Mouse (Mus musculus) liver, adult 2 months (tissue): ENCODE measurements around the gene Bicra. TPM values are rescaled to one million over a fixed set of nuclear protein-coding genes. Genes with fewer than 3 reads are reported as not detected.
A peak's percentile ranks its signal among the peaks of the same experiment; 100 is the strongest.

Source experiments
- DNase-seq: peaks from one replicate; pipeline ENCODE4 v3.0.0-alpha.2; 2011; ENCODE audit warnings: low read depth, low spot score; ENCODE audit errors: extremely low read depth
- H3K27ac ChIP-seq: fragments of 200-500 bp; replicated peaks from 2 replicates; pipeline ENCODE4 v1.5.1; 2012; ENCODE audit warnings: low read depth, mild to moderate bottlenecking, control low read depth, inconsistent platforms, low read length; ENCODE audit not compliant: insufficient read depth
- H3K27me3 ChIP-seq: fragments of 200-500 bp; 2 replicates; pipeline ENCODE4 v1.6.1; 2012; ENCODE audit warnings: mild to moderate bottlenecking, moderate library complexity, low read length, inconsistent platforms; ENCODE audit not compliant: control insufficient read depth, insufficient read depth
- H3K36me3 ChIP-seq: fragments of 200-500 bp; 2 replicates; pipeline ENCODE4 v1.6.1; 2012; ENCODE audit warnings: low read length, inconsistent platforms; ENCODE audit not compliant: control insufficient read depth, insufficient read depth
- H3K4me1 ChIP-seq: fragments of 200-500 bp; 2 replicates; pipeline ENCODE4 v1.6.1; 2011; ENCODE audit warnings: low read length; ENCODE audit not compliant: control insufficient read depth, insufficient read depth
- H3K4me3 ChIP-seq: fragments of 200-500 bp; 2 replicates; pipeline ENCODE4 v1.5.1; 2011; ENCODE audit warnings: low read depth, mild to moderate bottlenecking, control low read depth, low read length, moderate library complexity; ENCODE audit not compliant: insufficient read depth
- H3K79me2 ChIP-seq: fragments of 200-500 bp; 2 replicates; pipeline ENCODE4 v1.6.1; 2012; ENCODE audit warnings: inconsistent platforms, mild to moderate bottlenecking, low read length, moderate library complexity; ENCODE audit not compliant: control insufficient read depth, insufficient read depth
- H3K9ac ChIP-seq: fragments of 200-500 bp; 2 replicates; pipeline ENCODE4 v1.6.1; 2012; ENCODE audit warnings: low read depth, mild to moderate bottlenecking, control low read depth, inconsistent platforms, low read length
- CTCF ChIP-seq: fragments of 200-500 bp; IDR thresholded peaks from 2 replicates; pipeline ENCODE4 v1.5.1; 2011; ENCODE audit warnings: low read depth, low read length, control low read depth
- POLR2A ChIP-seq: fragments of 200-500 bp; IDR thresholded peaks from 2 replicates; pipeline ENCODE4 v1.6.1; 2011; ENCODE audit warnings: low read length, control low read depth; ENCODE audit not compliant: insufficient read depth; ENCODE audit errors: extremely low read depth
- WGBS: fragments of 180-500 bp; shearing (Covaris S2); methylation state at CpG from one replicate; pipeline ENCODE4 v1.1.7; 2018; 5-methylcytosine and 5-hydroxymethylcytosine counted together
- polyA plus RNA-seq: library from polyadenylated mRNA; depleted of rRNA; stranded (reverse); fragments of >200 nt; gene quantifications from 2 replicates; pipeline ENCODE4 v1.2.3, GENCODE M21; 2012
- total RNA-seq: library from RNA; depleted of rRNA; stranded (reverse); fragments of >200 nt; gene quantifications from 2 replicates; pipeline ENCODE4 v1.2.3, GENCODE M21; 2014

Gene Bicra
- total and polyA plus RNA-seq, 2 experiments, result 0.55 to 4.6 TPM

DNA sequence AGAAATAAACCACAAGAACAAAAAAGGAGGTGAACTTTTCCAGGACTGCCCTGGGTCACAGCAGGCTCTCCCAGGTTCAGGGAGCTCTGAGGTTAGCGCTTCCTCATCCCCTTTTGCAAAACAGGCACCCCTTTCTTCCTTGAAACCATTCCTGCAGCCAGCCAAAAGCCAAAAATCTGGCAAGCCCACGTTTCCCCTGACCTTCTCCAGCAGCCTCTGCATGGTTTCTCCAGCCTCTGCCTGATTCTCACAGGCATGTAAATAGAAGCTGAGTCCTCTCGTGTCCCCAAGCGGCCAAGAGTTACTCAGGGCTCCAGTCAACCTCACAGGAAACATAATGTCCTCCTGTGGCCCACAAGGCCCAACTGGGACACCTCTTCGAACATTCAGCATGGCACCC is 32.3 kb downstream of the Bicra start:
- H3K36me3 ChIP-seq, result no peaks in the 10 kb centered on the region
- WGBS, result 46% methylated on average over 5 of the region's 5 CpGs
- H3K27ac ChIP-seq, result peak overlapping the region; percentile 43
- peaks cover 42% of the 10 kb centered on the region; the same call in 1 of the 2 replicates for H3K79me2 ChIP-seq
- peaks cover 48% of the 10 kb centered on the region for H3K4me1 ChIP-seq
- H3K4me3 ChIP-seq, result no peak overlapping the region
- no peak for TF ChIP-seq CTCF
- no peak for TF ChIP-seq POLR2A
- peak; percentile 31 for DNase-seq
- H3K9ac ChIP-seq, result no peak overlapping the region
- H3K27me3 ChIP-seq, result no peaks in the 10 kb centered on the region

- peaks cover 44% of the 10 kb centered on the region; the same call in 1 of the 2 replicates for H3K79me2 ChIP-seq
- no peaks in the 10 kb centered on the region for H3K36me3 ChIP-seq
- H3K9ac ChIP-seq, result no peak overlapping the region
- H3K4me1 ChIP-seq, result peaks cover 43% of the 10 kb centered on the region
- H3K27ac ChIP-seq, result peak overlapping the region; percentile 43
- TF ChIP-seq POLR2A (no peak), CTCF (no peak)
- WGBS, result 37% methylated on average over 8 of the region's 8 CpGs
- no peaks in the 10 kb centered on the region for H3K27me3 ChIP-seq
- H3K4me3 ChIP-seq, result no peak overlapping the region
- DNase-seq, result peak; percentile 78
Observed at GRCm38 (mm10) chr7:16014521-16015175, 33.1 kb downstream of the Bicra start.

DNA sequence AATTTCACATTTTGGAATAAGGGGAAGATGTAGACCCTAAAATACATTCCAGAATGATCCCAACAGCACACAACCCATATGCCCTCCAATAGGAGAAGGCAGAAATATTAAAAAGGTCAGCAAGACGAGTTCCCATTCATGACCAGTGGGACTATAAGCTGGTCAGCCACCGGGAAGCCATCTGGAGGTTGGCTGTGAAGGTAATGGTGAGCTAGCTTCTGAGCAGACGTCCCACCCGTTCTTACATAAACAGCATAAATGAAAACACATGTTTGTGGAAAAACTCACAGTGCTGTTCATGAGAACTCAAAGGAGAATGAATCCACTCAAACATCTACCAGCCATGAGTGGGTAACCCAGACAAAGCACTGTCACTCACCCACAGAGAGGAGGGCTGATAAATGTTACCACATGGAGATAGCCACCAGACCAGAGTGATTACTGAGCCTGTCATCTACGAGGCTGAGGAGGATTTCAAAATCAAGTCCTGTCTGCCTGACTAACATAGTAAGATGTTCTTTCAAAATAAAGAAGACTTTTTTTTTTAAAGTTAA is 33.9 kb downstream of the Bicra start:
- Histone ChIP-seq H3K27me3 (no peaks in the 10 kb centered on the region), H3K4me1 (peaks cover 37% of the 10 kb centered on the region), H3K79me2 (peaks cover 44% of the 10 kb centered on the region; the same call in 1 of the 2 replicates), H3K27ac (peak overlapping the region; percentile 18; the same call in 1 of the 2 replicates), H3K36me3 (no peaks in the 10 kb centered on the region), H3K4me3 (no peak overlapping the region), H3K9ac (no peak overlapping the region)
- TF ChIP-seq CTCF (no peak), POLR2A (no peak)
- no peak for DNase-seq
- WGBS, result 74% methylated on average over 5 of the region's 5 CpGs

GRCm38 (mm10) chr7:16012576-16013263 is 35.0 kb downstream of the Bicra start:
- no peak overlapping the region for H3K27ac ChIP-seq
- peaks cover 47% of the 10 kb centered on the region; the same call in 1 of the 2 replicates for H3K79me2 ChIP-seq
- no peak overlapping the region for H3K4me3 ChIP-seq
- peaks cover 30% of the 10 kb centered on the region for H3K4me1 ChIP-seq
- TF ChIP-seq POLR2A (no peak), CTCF (peak; percentile 83)
- WGBS, result 69% methylated on average over 11 of the region's 11 CpGs
- no peaks in the 10 kb centered on the region for H3K27me3 ChIP-seq
- no peaks in the 10 kb centered on the region for H3K36me3 ChIP-seq
- DNase-seq, result peak; percentile 54
- no peak overlapping the region for H3K9ac ChIP-seq

GRCm38 (mm10) chr7:16011418-16012085 is 36.2 kb downstream of the Bicra start:
- peaks cover 44% of the 10 kb centered on the region; the same call in 1 of the 2 replicates for H3K79me2 ChIP-seq
- TF ChIP-seq POLR2A (no peak), CTCF (no peak)
- peaks cover 21% of the 10 kb centered on the region for H3K4me1 ChIP-seq
- H3K36me3 ChIP-seq, result no peaks in the 10 kb centered on the region
- no peak overlapping the region for H3K27ac ChIP-seq
- no peak overlapping the region for H3K9ac ChIP-seq
- H3K4me3 ChIP-seq, result no peak overlapping the region
- WGBS, result 72% methylated on average over 7 of the region's 7 CpGs
- no peak for DNase-seq
- H3K27me3 ChIP-seq, result no peaks in the 10 kb centered on the region

GRCm38 (mm10) chr7:16010649-16011048 is 37.1 kb downstream of the Bicra start:
- Histone ChIP-seq H3K4me3 (no peak overlapping the region), H3K36me3 (no peaks in the 10 kb centered on the region), H3K79me2 (peaks cover 43% of the 10 kb centered on the region; the same call in 1 of the 2 replicates), H3K9ac (no peak overlapping the region), H3K27me3 (no peaks in the 10 kb centered on the region), H3K4me1 (peaks cover 20% of the 10 kb centered on the region), H3K27ac (no peak overlapping the region)
- WGBS, result 70% methylated on average over 5 of the region's 5 CpGs
- DNase-seq, result no peak
- TF ChIP-seq POLR2A, result no peak
- TF ChIP-seq CTCF, result no peak
